Mouse (Mus musculus) intestine, embryonic 14.5 days (tissue): Measurements from ENCODE around the gene Smarcc2. TPM values are rescaled to one million over a fixed set of nuclear protein-coding genes. Genes with fewer than 3 reads are reported as not detected.
A peak's percentile ranks its signal among the peaks of the same experiment; 100 is the strongest.

Experiments used
- ATAC-seq: fragments of 200-750 bp; cut with Nextera tagmentation; replicated peaks from 2 replicates; pipeline ENCODE4 v1.8.0; 2017; ENCODE audit warnings: low read depth, moderate number of reproducible peaks, moderate TSS enrichment, moderate library complexity; ENCODE audit not compliant: low FRiP score, low TSS enrichment
- DNase-seq: peaks from one replicate; pipeline ENCODE4 v3.0.0-alpha.2; 2018; ENCODE audit warnings: low spot score
- H3K27ac ChIP-seq: fragments of 300-500 bp; sonication (generic); 2 replicates; pipeline ENCODE4 v1.5.1; 2014; ENCODE audit warnings: low read depth, mild to moderate bottlenecking, control low read depth
- H3K27me3 ChIP-seq: fragments of 300-500 bp; sonication (generic); replicated peaks from 2 replicates; pipeline ENCODE4 v1.6.1; 2014; ENCODE audit warnings: low read length, control low read depth; ENCODE audit not compliant: control insufficient read depth, insufficient read depth
- H3K36me3 ChIP-seq: fragments of 300-500 bp; sonication (generic); 2 replicates; pipeline ENCODE4 v1.6.1; 2014; ENCODE audit warnings: low read length, control low read depth; ENCODE audit not compliant: control insufficient read depth, insufficient read depth
- H3K4me1 ChIP-seq: fragments of 300-500 bp; sonication (generic); replicated peaks from 2 replicates; pipeline ENCODE4 v1.6.1; 2014; ENCODE audit warnings: low read length, control low read depth, mixed read lengths; ENCODE audit not compliant: control insufficient read depth, insufficient read depth
- H3K4me2 ChIP-seq: fragments of 300-500 bp; sonication (generic); 2 replicates; pipeline ENCODE4 v1.6.1; 2014; ENCODE audit warnings: low read length
- H3K4me3 ChIP-seq: fragments of 300-500 bp; sonication (generic); 2 replicates; pipeline ENCODE4 v1.5.1; 2014; ENCODE audit warnings: low read depth, low read length, control low read depth, mixed read lengths
- H3K9ac ChIP-seq: fragments of 300-500 bp; sonication (generic); 2 replicates; pipeline ENCODE4 v1.6.1; 2014; ENCODE audit warnings: mild to moderate bottlenecking, low read length
- H3K9me3 ChIP-seq: fragments of 300-500 bp; sonication (generic); 2 replicates; pipeline ENCODE4 v1.6.1; 2016; ENCODE audit warnings: low read length, control low read depth; ENCODE audit not compliant: control insufficient read depth
- WGBS: fragments of 180-500 bp; shearing (Covaris S2); extraction: QIAGEN DNeasy Blood & Tissue Kit; methylation state at CpG from one replicate; pipeline ENCODE4 v1.1.7; 2014; 5-methylcytosine and 5-hydroxymethylcytosine counted together
- microRNA-seq: library from miRNA; unstranded; fragments of <30 nt; microRNA quantifications from one replicate; pipeline ENCODE4, GENCODE M21; 2016
- polyA plus RNA-seq: library from polyadenylated mRNA; unstranded; fragments of >200 nt; fragmentation: Nextera tagmentation; extraction: Ambion mirVana; gene quantifications from 2 replicates; pipeline ENCODE4 v1.2.1, GENCODE M21; 2014

The Smarcc2 gene
- polyA plus RNA-seq, 1 experiment from 2014 or later: 71.9 TPM

GRCm38 (mm10) chr10:128538340-128538870 is 79.4 kb downstream of the Smarcc2 start:
- no peak overlapping the region for H3K4me2 ChIP-seq
- no peak overlapping the region for H3K27ac ChIP-seq
- H3K27me3 ChIP-seq: no peaks in the 10 kb centered on the region
- ATAC-seq (no peak), DNase-seq (no peak)
- H3K4me1 ChIP-seq: 0 out of 2 replicates have a peak, but pooled peaks cover 4% of the 10 kb centered on the region
- no peaks in the 10 kb centered on the region for H3K9me3 ChIP-seq
- H3K9ac ChIP-seq: no peak overlapping the region
- WGBS: 90% methylated on average over 1 of the region's 1 CpGs
- H3K36me3 ChIP-seq: peaks cover 13% of the 10 kb centered on the region
- H3K4me3 ChIP-seq: no peak overlapping the region

Small RNA genes lying within 50 kb of the gene (microRNA-seq; reads per million reads assigned to microRNA genes)
- not detected for gene Mir6916
- gene Mir8105: 0.93 reads per million, percentile 6 among the genes with 10 or more reads in this experiment

Other genes starting within 250 kb of the Smarcc2 start
- 34.9 and 37.2 TPM in 2 replicates for gene Spryd4, start 247.4 kb upstream of the Smarcc2 start, polyA plus RNA-seq
- gene Mip, start 233.4 kb upstream of the Smarcc2 start, polyA plus RNA-seq: not detected in 2 replicates
- 58.1 and 59.5 TPM in 2 replicates for gene Timeless, start 227.2 kb upstream of the Smarcc2 start, polyA plus RNA-seq
- gene Apon, start 205.2 kb upstream of the Smarcc2 start, polyA plus RNA-seq: 0.30 TPM in 2 replicates
- 0.15 TPM in 1 of 2 replicates, not detected in the other for gene Apof, start 190.6 kb upstream of the Smarcc2 start, polyA plus RNA-seq
- gene Stat2, start 188.7 kb upstream of the Smarcc2 start, polyA plus RNA-seq: 12.0 and 12.8 TPM in 2 replicates
- 0.77 TPM in 2 replicates for gene Il23a, start 160.5 kb upstream of the Smarcc2 start, polyA plus RNA-seq
- gene Pan2, start 155.9 kb upstream of the Smarcc2 start, polyA plus RNA-seq: 32.7 and 35.0 TPM in 2 replicates
- 308 and 317 TPM in 2 replicates for gene Cnpy2, start 136.8 kb upstream of the Smarcc2 start, polyA plus RNA-seq
- gene Cs, start 121.5 kb upstream of the Smarcc2 start, polyA plus RNA-seq: 244 and 254 TPM in 2 replicates
- gene Coq10a, start 90.3 kb upstream of the Smarcc2 start, polyA plus RNA-seq: 11.0 and 15.7 TPM in 2 replicates
- 12.1 and 13.3 TPM in 2 replicates for gene Ankrd52, start 82.1 kb upstream of the Smarcc2 start, polyA plus RNA-seq
- 47.6 and 56.7 TPM in 2 replicates for gene Slc39a5, start 58.0 kb upstream of the Smarcc2 start, polyA plus RNA-seq
- 94.7 and 99.1 TPM in 2 replicates for gene Nabp2, start 47.8 kb upstream of the Smarcc2 start, polyA plus RNA-seq
- 30.5 and 36.0 TPM in 2 replicates for gene Rnf41, start 47.6 kb upstream of the Smarcc2 start, polyA plus RNA-seq
- gene Myl6, start 34.9 kb downstream of the Smarcc2 start, polyA plus RNA-seq: 1,777 and 1,828 TPM in 2 replicates
- 3.1 TPM in 2 replicates for gene Myl6b, start 39.4 kb downstream of the Smarcc2 start, polyA plus RNA-seq
- gene Esyt1, start 66.6 kb downstream of the Smarcc2 start, polyA plus RNA-seq: 27.3 and 28.0 TPM in 2 replicates
- gene Zc3h10, start 88.5 kb downstream of the Smarcc2 start, polyA plus RNA-seq: 11.3 TPM in 2 replicates
- gene Rpl41, start 90.1 kb downstream of the Smarcc2 start, polyA plus RNA-seq: 4,682 and 5,210 TPM in 2 replicates
- gene Pa2g4, start 106.7 kb downstream of the Smarcc2 start, polyA plus RNA-seq: 248 and 252 TPM in 2 replicates
- gene Erbb3, start 130.4 kb downstream of the Smarcc2 start, polyA plus RNA-seq: 31.2 and 32.4 TPM in 2 replicates
- 1,095 and 1,163 TPM in 2 replicates for gene Rps26, start 167.5 kb downstream of the Smarcc2 start, polyA plus RNA-seq
- 3.0 and 3.2 TPM in 2 replicates for gene Ikzf4, start 186.7 kb downstream of the Smarcc2 start, polyA plus RNA-seq
- gene Suox, start 214.8 kb downstream of the Smarcc2 start, polyA plus RNA-seq: 9.8 and 12.7 TPM in 2 replicates
- 59.4 and 64.4 TPM in 2 replicates for gene Rab5b, start 237.0 kb downstream of the Smarcc2 start, polyA plus RNA-seq
- gene Pmel, start 244.9 kb downstream of the Smarcc2 start, polyA plus RNA-seq: 1.2 TPM in 2 replicates
- 89.0 and 93.2 TPM in 2 replicates for gene Cdk2, start 245.8 kb downstream of the Smarcc2 start, polyA plus RNA-seq